Mouse (Mus musculus) E14TG2a.4 (cell line): Measurements from ENCODE around the gene Aurka.

ENCODE experiments used
- H3K27me3 ChIP-seq: 2 replicates; pipeline ENCODE4 v1.6.1; 2014; ENCODE audit warnings: low read length, control low read depth; ENCODE audit not compliant: insufficient read depth
- H3K36me3 ChIP-seq: 2 replicates; pipeline ENCODE4 v1.6.1; 2014; ENCODE audit warnings: low read length, control low read depth; ENCODE audit not compliant: insufficient read depth
- H3K4me1 ChIP-seq: replicated peaks from 2 replicates; pipeline ENCODE4 v1.6.1; 2014; ENCODE audit warnings: low read depth, low read length, control low read depth
- H3K4me3 ChIP-seq: replicated peaks from 2 replicates; pipeline ENCODE4 v1.5.1; 2014; ENCODE audit warnings: mild to moderate bottlenecking, low read length
- H3K9me3 ChIP-seq: 2 replicates; pipeline ENCODE4 v1.6.1; 2014; ENCODE audit warnings: low read length, control low read depth
- CTCF ChIP-seq: conservative IDR thresholded peaks from 2 replicates; pipeline ENCODE4 v1.5.1; 2014; ENCODE audit warnings: low read length
- NANOG ChIP-seq: IDR thresholded peaks from 2 replicates; pipeline ENCODE4 v1.6.1; 2014; ENCODE audit warnings: borderline replicate concordance, low read length, mixed read lengths
- POU5F1 ChIP-seq: IDR thresholded peaks from 2 replicates; pipeline ENCODE4 v1.6.1; 2014; ENCODE audit warnings: low read length, borderline replicate concordance

Aurka gene

DNA sequence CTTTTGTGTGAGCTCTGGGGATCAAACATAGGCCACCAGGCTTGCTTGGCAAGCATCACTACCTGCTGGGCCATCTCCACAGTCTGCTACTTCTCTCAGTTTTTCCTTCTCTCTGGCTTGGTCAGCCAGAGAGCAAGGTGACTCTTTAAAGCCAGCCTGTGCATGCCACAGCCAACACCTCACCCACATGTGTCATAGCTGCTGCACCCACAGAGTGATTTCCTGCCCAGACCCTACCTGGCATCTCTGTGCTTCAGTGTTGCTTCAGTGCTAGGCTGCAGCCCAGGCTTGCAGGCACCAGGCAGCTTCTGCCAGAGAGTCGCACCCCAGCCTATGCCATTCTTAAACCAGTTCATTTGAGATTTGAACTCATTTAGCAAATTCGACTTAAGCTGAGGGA lies 37.2 kb upstream of the Aurka start:
- Histone ChIP-seq H3K4me1 (peaks cover 33% of the 10 kb centered on the region), H3K4me3 (no peak overlapping the region), H3K36me3 (no peaks in the 10 kb centered on the region), H3K9me3 (no peaks in the 10 kb centered on the region), H3K27me3 (0 out of 2 replicates have a peak, but pooled peaks cover 2% of the 10 kb centered on the region)
- TF ChIP-seq CTCF (no peak), POU5F1 (no peak), NANOG (no peak)

GRCm38 (mm10) chr2:172406173-172406572 lies 35.8 kb upstream of the Aurka start:
- H3K4me3 ChIP-seq = no peak overlapping the region
- no peak for TF ChIP-seq NANOG
- TF ChIP-seq CTCF = no peak
- no peak for TF ChIP-seq POU5F1
- no peaks in the 10 kb centered on the region for H3K36me3 ChIP-seq
- H3K4me1 ChIP-seq = peaks cover 27% of the 10 kb centered on the region
- H3K27me3 ChIP-seq = 0 out of 2 replicates have a peak, but pooled peaks cover 2% of the 10 kb centered on the region
- no peaks in the 10 kb centered on the region for H3K9me3 ChIP-seq

- Histone ChIP-seq H3K4me1 (peaks cover 32% of the 10 kb centered on the region), H3K4me3 (no peak overlapping the region), H3K9me3 (no peaks in the 10 kb centered on the region), H3K27me3 (0 out of 2 replicates have a peak, but pooled peaks cover 2% of the 10 kb centered on the region), H3K36me3 (no peaks in the 10 kb centered on the region)
- no peak for TF ChIP-seq NANOG
- TF ChIP-seq POU5F1 = no peak
- TF ChIP-seq CTCF = no peak
Measured at GRCm38 (mm10) chr2:172405011-172405410, 34.7 kb upstream of the Aurka start.

- no peak overlapping the region for H3K4me3 ChIP-seq
- no peak for TF ChIP-seq NANOG
- no peak for TF ChIP-seq POU5F1
- TF ChIP-seq CTCF = no peak
- H3K36me3 ChIP-seq = no peaks in the 10 kb centered on the region
- H3K4me1 ChIP-seq = peaks cover 40% of the 10 kb centered on the region
- no peaks in the 10 kb centered on the region for H3K9me3 ChIP-seq
- H3K27me3 ChIP-seq = 0 out of 2 replicates have a peak, but pooled peaks cover 2% of the 10 kb centered on the region
Measured at GRCm38 (mm10) chr2:172404239-172404638, 33.9 kb upstream of the Aurka start.

- Histone ChIP-seq H3K36me3 (no peaks in the 10 kb centered on the region), H3K4me1 (peaks cover 61% of the 10 kb centered on the region), H3K4me3 (no peak overlapping the region), H3K27me3 (0 out of 2 replicates have a peak, but pooled peaks cover 2% of the 10 kb centered on the region), H3K9me3 (no peaks in the 10 kb centered on the region)
- TF ChIP-seq CTCF (no peak), NANOG (no peak)
Measured at GRCm38 (mm10) chr2:172401116-172401825, 30.9 kb upstream of the Aurka start.

DNA sequence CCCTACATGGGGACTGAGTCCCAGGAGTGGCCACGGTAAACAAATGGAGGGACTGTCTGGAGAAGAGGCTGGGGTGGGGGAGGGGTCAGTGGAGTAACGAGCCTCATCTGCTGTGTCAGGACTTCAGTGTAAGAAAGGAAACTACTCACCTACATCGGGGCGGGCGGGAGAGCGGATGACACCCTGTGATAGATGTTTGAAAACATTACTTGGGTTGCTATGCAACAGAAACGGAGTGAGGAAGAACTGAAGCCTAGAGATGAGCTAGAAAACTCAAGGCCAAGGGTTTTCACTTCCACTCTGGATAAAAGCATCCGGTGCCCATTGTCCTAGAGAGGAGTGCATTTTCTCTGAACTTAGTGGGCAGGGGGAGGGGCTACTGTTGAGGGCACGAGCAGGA lies 29.6 kb upstream of the Aurka start:
- H3K27me3 ChIP-seq = 0 out of 2 replicates have a peak, but pooled peaks cover 2% of the 10 kb centered on the region
- H3K4me3 ChIP-seq = 0 out of 2 replicates have a peak overlapping the region, but pooled peaks have one; percentile 7
- no peak for TF ChIP-seq NANOG
- no peak for TF ChIP-seq CTCF
- TF ChIP-seq POU5F1 = no peak
- H3K4me1 ChIP-seq = peaks cover 73% of the 10 kb centered on the region
- no peaks in the 10 kb centered on the region for H3K36me3 ChIP-seq
- no peaks in the 10 kb centered on the region for H3K9me3 ChIP-seq

DNA sequence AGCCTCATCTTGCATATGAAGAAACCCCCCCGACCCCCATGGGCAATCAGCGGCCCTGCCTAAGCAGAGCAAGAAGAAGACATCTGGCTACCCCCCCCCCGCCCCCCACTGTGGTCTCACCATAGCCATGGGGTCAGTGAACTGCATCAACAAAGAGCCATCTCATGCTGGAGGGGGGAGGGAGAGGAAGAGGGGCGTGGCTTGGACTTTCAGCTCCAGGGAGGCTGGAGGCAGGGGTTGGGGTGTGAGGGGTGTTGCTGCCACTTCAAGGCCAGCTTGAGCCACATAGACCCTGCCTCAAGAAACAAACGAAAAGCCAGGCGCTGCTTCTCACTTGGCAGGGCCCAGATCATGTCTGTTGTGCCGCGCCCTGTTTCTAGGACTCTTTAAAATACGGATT lies 25.6 kb upstream of the Aurka start:
- peak overlapping the region; percentile 20; the same call in 1 of the 2 replicates for H3K4me3 ChIP-seq
- no peaks in the 10 kb centered on the region for H3K9me3 ChIP-seq
- no peaks in the 10 kb centered on the region for H3K27me3 ChIP-seq
- no peak for TF ChIP-seq POU5F1
- no peak for TF ChIP-seq CTCF
- no peak for TF ChIP-seq NANOG
- H3K36me3 ChIP-seq = no peaks in the 10 kb centered on the region
- H3K4me1 ChIP-seq = peaks cover 84% of the 10 kb centered on the region

DNA sequence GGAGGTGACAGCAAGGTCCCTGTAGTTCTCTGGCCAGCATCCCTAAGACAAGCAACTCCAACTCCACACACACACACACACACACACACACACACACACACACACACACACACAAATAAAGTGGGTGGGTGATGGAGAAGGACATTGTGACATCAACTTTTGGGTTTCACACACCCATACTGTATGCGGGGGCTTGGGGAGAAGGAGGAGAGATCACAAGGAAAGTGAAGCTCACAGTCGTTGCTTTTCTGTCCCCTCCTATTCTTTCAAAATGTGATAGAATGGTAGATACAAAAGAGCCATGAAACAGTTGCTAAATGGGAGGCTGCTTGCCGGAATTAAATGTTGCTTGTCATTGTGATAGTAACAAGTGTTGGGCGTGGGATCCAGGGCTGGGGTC lies 24.3 kb upstream of the Aurka start:
- H3K4me1 ChIP-seq = peaks cover 82% of the 10 kb centered on the region

GRCm38 (mm10) chr2:172394052-172394392 lies 23.7 kb upstream of the Aurka start:
- TF ChIP-seq POU5F1 (no peak), NANOG (no peak), CTCF (no peak)
- no peaks in the 10 kb centered on the region for H3K9me3 ChIP-seq

More for the DNA sequence above, 24.3 kb upstream of the Aurka start:
- H3K27me3 ChIP-seq = no peaks in the 10 kb centered on the region
- TF ChIP-seq NANOG (no peak), POU5F1 (no peak), CTCF (no peak)
- H3K4me3 ChIP-seq = peak overlapping the region; percentile 68
- H3K36me3 ChIP-seq = no peaks in the 10 kb centered on the region
- H3K9me3 ChIP-seq = no peaks in the 10 kb centered on the region

More at GRCm38 (mm10) chr2:172394052-172394392, 23.7 kb upstream of the Aurka start:
- H3K4me3 ChIP-seq = peak overlapping the region; percentile 68
- H3K27me3 ChIP-seq = no peaks in the 10 kb centered on the region
- H3K4me1 ChIP-seq = peaks cover 75% of the 10 kb centered on the region
- no peaks in the 10 kb centered on the region for H3K36me3 ChIP-seq
